Mouse (Mus musculus) granulocyte monocyte progenitor cell, adult 5-6 weeks (primary cell): ENCODE measurements around the gene Zan. TPM values are rescaled to one million over a fixed set of nuclear protein-coding genes. Genes with fewer than 3 reads are reported as not detected.

Source experiments
- ATAC-seq: replicated peaks from 2 replicates; pipeline ENCODE4 v1.8.0; 2016; ENCODE audit warnings: mild to moderate bottlenecking, moderate TSS enrichment, inconsistent platforms; ENCODE audit not compliant: poor library complexity, severe bottlenecking
- total RNA-seq, 2 experiments: library from RNA; stranded (forward) in 1 of 2; stranded (reverse) in 1 of 2; fragments of 200-712, 200-1000 nt in 1 of 2; fragments of >200 nt in 1 of 2; fragmentation: Nextera tagmentation in 1 of 2; gene quantifications; 2 replicates each; pipeline ENCODE4 v1.2.3; 2014 to 2017

The Zan gene
- total RNA-seq, 2 experiments from 2014 or later, result 0.05 to 4.7 TPM

DNA sequence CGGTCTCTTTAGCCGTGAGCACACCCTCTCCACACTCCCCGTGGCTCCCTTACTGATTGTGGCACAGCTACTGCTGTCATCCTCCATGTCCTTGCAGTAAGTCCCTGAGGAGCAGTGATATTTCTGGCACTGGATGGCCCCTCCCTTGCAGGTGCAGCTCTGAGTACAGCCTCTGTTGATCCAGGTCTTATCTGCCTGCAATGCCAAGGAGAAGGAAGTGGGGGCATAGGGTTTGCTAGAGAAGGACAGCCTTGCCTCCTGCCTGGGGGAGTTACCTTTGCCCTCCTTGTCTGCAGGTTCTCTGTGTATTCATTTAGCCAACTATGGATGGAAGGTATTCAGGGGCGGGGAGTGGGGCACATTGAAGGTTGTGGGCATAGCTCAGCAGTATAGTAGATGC, 57.0 kb downstream of the Zan start:
- ATAC-seq, result no peak

DNA sequence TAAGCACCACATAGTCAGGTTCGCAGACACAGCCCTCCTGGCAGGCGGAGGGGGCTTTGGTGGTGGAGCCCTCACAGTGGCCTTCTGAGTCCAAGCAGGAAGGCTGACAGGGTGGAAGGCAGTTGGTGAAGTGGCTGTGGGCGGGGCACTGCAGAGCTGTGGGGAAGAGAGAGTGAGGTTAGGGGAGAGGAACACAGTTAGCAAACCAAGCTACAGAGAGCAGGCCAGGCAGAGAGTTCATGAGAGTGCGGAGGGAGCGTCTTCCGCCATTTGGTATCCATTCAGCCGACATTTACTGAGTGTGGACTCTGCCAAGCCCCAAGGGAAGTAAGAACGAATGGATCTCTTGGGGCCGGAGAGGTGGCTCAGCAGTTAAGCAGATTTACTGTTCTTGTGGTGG, 57.8 kb downstream of the Zan start:
- ATAC-seq, result peak; percentile 93

DNA sequence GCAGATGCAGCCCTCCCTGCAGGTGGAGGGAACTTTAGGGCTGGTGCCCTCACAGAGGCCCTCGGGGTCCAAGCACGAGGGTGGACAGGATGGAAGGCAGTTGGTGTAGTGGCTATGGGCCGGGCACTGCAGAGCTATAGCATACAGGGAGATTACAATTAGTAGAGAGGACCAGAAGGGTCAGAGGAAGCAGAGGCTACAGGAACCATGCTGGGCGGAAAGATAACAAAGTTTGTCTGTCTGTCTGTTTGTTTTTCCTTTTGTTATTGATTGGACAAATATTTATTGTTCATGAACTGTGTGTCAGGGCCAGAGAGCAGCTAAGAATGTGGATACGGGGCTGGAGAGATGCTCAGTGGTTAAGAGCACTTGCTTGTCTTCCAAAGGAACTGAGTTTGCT, 62.6 kb downstream of the Zan start:
- ATAC-seq, result no peak

DNA sequence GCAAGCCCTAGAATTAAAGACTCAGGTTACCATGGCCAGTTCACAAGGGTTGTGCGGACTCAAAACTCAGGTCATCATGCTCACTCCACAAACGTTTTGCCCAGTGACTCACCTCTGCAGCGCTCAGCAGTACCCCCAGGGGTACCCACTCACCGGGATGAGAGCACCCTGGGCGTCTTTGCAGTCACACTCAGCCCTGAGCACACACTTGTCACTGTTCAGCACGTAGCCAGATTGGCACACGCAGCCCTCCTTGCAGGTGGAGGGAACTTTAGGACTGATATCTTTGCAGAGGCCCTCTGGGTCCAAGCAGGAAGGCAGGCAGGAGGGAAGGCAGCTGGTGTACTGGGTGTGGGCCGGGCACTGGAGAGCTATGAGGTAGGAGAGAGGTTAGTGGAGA, 65.6 kb downstream of the Zan start:
- no peak for ATAC-seq

DNA sequence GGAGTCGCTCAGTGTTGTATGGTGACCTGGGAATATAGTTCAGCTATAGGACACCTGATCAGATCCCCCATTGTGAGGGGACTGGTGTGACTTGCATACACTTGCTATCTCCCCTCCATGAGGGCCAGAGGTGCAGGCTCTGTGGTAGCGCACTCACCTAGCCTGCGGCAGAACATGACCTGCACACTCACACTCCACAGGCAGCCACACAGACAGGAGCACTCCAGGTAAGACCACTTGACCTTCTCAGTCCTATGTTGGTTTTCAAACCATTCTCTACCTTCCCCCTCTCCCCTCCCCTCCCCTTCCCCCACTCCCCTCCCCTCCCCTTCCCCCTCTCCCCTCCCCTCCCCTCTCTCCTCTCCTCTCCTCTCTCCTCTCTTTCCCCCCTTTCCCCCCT, 66.3 kb downstream of the Zan start:
- ATAC-seq, result no peak

DNA sequence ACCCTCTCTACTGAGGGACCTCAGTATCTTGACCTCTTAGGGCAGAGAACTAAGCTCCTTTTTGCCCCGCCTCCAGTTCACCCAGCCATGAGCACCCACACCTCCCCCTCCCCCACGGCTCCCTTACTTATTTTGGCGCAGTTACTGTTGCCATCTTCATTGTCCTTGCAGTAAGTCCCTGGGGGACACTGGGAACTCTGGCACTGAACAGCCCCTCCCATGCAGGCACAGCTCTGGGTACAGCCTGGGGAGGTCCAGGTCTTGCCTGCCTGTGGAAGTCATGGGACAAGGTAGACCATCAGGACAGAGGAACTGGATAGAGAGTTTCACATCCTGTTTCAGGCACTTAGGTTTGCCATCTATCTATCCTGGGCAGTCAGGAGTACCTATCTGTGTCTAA, 66.8 kb downstream of the Zan start:
- peak; percentile 71 for ATAC-seq

DNA sequence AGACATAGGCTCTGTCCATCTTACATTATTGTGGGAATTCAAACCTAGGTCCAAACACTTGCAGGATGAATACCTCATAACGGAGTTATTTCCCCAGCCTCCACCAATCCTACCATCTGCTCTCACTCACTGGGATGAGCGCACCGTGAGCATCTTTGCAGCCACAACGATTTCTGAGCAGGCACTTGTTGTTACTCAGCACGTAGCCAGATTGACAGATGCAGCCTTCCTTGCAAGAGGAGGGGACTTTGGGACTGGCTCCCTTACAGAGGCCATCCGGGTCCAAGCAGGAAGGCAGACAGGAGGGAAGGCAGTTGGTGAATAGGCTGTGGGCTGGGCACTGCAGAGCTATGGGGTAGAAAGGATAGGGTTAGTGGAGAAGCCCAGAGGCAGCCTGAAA, 67.4 kb downstream of the Zan start:
- ATAC-seq, result no peak

DNA sequence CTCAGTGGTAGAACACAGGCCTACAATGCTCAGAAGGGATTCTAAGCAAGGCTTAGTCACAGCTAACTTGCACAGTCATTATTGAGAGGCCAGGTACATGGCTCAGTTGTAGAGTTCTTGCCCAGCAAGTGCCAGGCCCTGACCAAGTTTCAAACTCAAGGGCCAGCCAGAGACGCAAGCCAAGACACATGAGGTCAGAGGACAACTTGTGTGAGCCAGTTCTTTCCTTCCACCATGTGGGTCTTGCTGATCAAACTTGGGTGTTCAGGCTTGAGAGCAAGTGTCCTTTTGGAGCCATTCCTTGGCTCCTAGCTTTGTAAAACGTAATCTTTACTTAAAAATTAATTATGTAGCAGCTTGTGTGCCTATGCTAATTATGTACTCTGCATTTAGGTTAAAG, 72.8 kb downstream of the Zan start:
- ATAC-seq, result no peak

DNA sequence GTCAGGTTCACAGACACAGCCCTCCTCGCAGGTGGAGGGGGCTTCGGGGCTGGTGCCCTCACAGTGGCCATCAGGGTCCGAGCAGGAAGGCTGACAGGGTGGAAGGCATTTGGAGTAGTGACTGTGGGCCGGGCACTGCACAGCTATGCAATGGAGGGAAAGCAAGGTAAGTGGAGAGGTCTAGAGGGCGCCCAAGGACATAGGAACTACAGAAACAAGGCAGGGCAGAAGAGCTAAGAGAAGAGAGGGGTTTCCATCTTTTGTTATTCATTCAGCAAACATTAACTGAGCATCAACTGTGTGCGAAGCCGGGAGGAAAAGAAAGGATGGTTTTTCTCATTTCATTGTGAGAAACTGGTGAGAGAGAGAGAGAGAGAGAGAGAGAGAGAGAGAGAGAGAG, 82.4 kb downstream of the Zan start:
- no peak for ATAC-seq

DNA sequence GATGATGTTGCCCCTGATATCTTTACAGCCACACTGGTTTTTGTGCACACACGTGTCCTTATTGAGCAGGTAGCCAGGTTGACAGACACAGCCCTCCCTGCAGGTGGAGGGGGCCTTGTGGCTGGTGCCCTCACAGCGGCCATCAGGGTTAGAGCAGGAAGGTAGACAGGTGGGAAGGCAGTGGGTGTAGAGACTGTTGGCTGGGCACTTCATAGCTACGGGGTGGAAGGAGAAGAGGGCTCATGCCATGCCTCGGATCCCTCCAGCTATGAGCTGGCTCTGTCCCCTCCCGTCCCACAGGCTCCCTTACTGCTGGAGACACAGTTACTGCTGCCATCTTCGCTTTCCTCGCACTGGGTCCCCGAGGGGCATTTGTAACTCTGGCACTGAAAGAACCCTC, 85.2 kb downstream of the Zan start:
- no peak for ATAC-seq

DNA sequence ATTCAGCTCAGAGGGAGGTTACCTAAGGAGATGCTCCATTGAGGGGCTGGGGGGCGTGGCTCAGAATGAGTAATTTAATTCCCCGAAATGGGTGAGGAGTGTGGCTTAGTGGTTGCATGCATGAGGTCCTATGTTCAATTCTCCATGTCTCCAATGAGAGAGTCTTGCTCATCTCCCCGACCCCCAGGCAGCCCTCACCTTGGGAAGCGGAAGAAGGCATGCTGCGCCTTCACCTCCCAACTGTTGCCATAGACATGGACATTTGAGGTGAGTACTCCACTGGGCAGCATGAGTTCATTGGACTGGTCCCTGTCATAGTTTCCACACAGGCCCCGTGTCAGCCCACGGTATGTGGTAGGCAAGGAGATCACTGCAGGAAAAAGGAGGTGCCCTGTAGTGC, 90.2 kb downstream of the Zan start:
- no peak for ATAC-seq

DNA sequence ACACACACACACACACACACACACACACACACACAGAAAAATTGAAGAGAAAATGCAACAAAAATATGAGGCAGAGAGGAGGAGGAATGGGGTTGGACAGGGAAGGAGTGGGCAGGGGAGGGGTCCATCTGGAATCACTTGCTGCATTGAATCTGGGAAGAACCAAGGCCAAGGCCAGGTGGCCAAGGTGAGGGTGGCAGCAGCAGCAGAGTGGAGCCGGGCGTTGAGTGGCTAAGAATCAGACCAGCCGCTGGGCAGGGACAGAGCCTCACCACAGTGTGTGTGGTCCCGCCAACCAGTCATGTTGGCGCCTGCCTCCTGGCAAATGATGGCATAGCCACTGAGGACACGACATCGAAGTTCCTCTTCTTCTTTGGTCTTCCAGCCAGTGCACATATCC, 93.4 kb downstream of the Zan start:
- no peak for ATAC-seq

DNA sequence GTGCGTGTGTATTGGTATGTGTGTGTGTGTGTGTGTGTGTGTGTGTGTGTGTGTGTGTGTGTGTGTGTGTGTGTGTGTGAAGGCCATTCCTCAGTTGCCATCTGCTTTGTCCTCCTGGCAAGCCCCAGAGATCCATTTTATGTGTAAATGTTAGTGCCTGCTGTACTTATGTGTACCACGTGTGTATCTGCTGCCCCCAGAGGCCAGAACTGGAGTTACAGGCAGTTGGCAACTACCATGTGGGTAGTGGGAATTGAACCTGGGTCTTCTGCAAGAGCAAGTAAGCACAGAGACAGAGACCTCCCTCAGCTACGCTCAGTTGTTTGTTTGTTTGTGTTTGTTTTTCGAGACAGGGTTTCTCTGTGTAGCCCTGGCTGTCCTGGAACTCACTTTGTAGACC, 95.7 kb downstream of the Zan start:
- ATAC-seq, result peak; percentile 42; the same call in 1 of the 2 replicates

DNA sequence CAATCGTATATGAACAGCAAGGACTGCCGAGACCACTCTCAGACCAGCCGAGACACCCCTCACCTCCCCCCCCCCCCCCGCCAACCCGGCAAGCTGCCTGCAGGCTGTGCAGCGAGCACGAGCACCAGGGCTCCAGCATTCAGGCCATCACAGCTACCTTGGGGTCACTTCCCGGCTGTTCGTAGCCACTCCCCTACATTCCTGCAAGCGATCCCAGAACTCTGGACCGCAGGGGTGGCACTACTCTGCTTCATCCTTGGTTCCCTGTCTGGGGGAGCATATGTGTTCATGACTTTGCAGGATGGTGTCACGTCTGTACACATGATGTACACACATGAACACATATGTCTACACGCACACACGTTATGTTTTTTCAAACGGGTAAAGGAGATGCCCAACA, 99.3 kb downstream of the Zan start:
- no peak for ATAC-seq

DNA sequence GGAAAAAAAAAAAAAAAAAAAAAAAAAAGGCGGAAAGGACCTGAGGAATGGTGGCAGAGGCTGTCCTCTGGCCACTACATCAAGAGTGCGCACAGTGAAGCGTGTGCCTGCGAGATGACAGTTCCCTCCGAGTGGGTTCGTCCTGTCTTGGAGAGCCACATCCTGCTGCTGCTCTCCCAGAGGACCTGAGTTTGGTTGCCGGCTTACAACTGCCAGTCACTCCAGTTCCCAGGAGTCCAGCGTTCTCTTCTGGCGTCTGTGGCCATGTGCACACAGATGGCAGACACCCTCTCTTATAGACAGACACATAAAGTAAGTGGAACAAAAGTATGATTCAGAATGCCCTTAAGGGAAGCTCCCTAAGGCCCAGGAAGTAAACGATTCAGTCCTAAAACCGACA, 99.7 kb downstream of the Zan start:
- ATAC-seq, result no peak

DNA sequence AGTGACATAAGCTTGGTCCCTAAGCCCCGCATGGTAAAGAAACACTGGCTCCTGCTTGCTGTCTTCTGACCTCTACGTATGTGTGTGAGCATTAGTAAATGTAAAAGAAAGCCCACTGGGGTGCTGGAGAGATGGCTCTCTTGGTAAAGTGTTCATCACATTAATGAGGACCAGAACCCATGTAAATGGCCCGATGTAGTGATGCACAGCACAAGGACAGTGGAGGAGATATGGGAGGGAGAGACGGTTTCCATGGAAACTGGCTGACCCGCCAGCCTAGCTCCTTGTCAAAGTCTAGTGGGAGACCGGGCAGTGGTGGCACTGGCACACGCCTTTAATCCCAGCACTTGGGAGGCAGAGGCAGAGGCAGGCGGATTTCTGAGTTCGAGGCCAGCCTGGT, 100.1 kb downstream of the Zan start:
- no peak for ATAC-seq

DNA sequence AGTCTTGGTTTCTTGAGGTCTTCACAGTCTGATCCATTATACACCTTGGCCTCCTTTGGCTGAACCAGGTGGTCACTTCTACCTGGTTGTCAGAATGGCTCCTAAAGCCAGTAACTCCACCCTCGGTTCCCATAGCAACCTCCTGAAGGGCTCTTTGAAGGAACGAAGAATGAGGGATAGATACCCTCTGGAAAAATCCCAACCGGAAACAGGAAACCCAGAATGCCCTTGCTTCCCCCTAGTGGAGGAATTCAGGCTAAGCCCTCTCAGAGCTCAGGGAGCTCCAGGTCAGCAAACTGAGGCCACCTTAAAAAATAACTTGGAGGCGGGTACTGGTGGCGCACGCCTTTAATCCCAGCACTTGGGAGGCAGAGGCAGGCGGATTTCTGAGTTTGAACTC, 100.7 kb downstream of the Zan start:
- no peak for ATAC-seq

DNA sequence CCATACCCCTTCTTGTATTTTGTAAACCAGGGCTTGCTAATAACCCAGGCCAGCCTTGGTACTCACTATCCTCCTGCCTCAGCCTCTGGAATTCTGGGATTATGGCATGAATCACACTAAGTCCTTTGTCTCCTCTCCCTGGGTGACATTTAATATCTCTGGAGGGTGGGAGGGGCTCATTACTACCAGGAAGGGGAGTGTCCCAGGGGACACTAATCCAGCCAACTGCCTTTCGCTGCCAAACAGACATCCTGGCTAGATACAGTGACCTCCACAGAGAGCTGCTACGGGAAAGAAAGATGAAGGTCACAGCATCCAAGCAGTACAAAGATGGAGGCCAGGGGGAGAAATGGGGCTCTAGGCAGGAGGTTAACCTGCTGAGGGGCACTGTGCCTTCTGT, 101.2 kb downstream of the Zan start:
- ATAC-seq, result no peak

DNA sequence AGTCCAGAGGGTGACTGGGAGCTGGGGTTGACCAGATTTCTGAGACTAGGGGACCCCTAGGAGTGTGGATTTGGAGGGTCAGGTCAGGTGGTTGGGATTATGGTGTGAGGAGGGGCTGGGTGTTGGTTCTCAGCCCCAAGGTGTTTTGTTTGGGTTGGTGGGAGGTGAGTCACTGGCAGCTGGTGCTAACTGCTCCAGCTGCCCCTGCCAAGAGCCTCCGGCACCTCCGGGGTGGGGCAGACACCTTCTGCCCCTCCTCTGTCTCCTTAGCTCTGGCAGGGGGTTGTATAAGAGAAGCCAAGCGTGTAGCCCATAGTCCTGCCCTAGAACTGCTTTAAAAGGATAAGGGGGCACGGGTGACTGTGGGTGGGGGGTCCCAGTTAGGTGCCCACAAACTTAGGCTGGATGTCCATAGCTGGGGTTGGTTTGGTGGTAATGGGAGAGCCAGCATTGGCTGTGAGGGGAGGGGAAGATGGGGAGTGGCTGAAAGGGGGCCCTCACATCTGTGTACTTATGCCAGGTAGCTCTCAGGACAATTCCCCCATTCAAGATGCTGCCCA, 102.3 kb downstream of the Zan start:
- no peak for ATAC-seq

DNA sequence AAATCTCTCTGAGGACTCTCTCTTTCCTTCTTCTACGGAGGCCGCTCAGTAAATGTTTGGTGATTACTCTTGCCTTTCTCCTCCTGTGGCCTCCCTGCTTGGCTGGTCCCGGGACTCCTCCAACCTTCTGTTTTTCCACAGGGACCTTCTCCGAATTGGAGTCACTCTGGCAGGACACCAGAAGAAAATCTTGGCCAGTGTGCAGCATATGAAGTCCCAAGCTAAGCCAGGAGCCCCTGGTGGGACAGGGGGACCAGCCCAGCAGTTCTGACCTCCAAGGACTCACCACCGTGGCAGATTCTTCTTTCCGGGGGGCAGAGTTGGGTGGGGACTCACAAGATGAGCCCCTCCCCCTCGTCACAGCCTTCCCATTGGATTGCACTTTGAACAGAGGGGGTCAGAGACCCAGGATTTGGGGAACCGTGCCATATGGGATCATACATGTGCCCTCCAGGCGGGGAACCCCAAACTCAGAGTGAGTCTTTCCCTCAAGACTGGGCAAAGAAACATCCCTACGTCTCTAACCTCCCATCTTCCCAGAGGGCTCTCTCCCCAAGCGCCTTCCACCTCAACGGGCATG, 103.4 kb downstream of the Zan start:
- ATAC-seq, result no peak

DNA sequence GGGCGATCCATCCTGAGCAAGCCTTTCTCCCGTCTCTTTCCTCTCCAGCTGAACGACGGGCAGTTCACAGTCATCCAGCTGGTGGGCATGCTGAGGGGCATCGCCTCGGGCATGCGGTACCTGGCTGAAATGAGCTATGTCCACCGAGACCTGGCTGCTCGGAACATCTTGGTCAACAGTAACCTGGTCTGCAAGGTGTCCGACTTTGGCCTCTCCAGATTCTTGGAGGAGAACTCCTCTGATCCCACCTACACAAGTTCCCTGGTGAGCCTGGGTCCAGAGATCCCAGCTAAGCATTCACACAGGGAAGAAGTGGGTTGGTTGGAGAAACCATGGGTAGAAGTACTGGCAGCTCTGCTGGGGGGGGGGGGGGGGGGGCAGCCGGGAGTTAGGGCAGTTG, 107.2 kb downstream of the Zan start:
- ATAC-seq, result no peak

DNA sequence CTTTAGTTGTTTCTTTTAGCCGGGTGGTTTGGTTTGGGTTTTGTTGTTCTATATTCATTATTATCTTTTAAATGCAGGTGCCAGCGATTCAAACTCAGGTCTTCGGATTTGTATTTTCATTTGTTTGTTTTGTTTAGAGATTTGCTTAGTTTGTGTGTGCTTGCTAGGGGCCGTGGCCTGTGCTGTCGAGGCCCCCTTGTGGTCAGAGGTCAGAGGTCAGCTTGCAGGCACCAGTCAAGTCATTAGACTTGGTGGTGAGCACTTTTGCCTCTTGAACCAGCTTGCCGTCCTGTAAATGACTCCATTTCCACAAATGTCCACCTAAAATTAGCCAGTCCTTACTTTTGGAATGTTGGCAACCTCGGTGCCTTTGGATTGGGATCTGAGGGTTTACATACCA, 118.5 kb downstream of the Zan start:
- no peak for ATAC-seq

DNA sequence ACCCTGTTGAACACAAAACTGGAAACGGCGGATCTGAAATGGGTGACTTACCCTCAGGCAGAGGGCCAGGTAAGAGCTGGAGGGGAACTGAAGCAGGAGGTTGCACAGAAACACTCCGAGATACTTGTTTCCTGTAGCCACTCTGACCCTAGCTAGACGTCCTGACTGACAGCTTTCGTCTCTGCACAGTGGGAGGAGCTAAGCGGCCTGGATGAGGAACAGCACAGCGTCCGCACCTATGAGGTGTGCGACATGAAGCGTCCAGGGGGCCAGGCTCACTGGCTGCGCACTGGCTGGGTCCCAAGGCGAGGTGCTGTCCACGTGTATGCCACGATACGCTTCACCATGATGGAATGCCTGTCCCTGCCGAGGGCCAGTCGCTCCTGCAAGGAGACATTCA, 122.8 kb downstream of the Zan start:
- ATAC-seq, result no peak
